Mouse (Mus musculus): ENCODE measurements at regions not wholly inside any gene's neighbourhood (a gene's known extent, or its start where the extent isn't known, plus 50 kb on each side); places are given as distances from the start of the nearest gene placed in this dataset.

- TF ChIP-seq CTCF (IDR thresholded peaks at IDR 0.05; ENCODE audit: low read depth, low read length), result no peak
- no peak for TF ChIP-seq POLR2A (IDR thresholded peaks at IDR 0.05; ENCODE audit: insufficient read depth, low read length)
- no peak for TF ChIP-seq EP300 (IDR thresholded peaks at IDR 0.05; ENCODE audit: insufficient read depth, low read depth, low read length)
Measured at GRCm38 (mm10) chr7:72762711-72763110, 456.3 kb upstream of the Mctp2 start.
